27 mouse cellular contexts compared by ENCODE assay signal in the genomic region with DNA sequence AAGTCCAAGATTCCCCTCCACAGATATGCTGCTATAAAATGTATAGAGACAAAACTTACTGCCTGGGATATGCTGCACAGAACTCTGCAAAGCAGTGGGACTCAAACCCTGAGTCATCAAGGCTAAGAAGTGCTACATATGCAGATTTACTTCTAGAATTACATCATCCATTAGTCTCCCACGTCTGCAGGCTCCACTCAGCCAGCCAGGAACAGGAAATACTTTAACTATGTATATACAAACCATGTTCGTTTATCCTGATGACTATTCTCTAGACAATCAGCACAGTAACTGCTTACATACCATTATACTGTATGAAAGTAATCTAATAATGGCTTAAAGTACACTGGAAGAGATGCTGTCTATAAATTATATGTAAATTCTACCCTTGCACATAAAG. TPM values are rescaled to one million over a fixed set of nuclear protein-coding genes. Genes with fewer than 3 reads are reported as not detected.
DNase-seq lines count a peak whose midpoint lies in the region; ATAC-seq and TF ChIP-seq lines count a peak whose summit lies in the region.
"Had no signal": no experiment of that assay in that cellular context is flagged by ENCODE, and none has a peak within 500 bp of the region (broad histone marks: within the 10 kb centered on the region; RNA-seq: fewer than 3 reads in every experiment).

No protein-coding gene starts in this region.

- no peak overlapping the region for H3K4me3 ChIP-seq in lung, embryonic 16.5 days (ENCODE audit: low read length)
- H3K4me3 ChIP-seq in lung, adult 2 months (replicated peaks; ENCODE audit: extremely low read depth, low read depth, low read length): no peak overlapping the region
- no peak overlapping the region for H3K4me3 ChIP-seq in stomach, postnatal 0 days (ENCODE audit: low read depth, low read length)
- H3K4me3 ChIP-seq: embryonic facial prominence, embryonic 12.5 days; gastrocnemius, adult 2 months; hindbrain, embryonic 13.5 days; kidney, embryonic 15.5 days; midbrain, embryonic 15.5 days had no signal

- H3K36me3 ChIP-seq in lung, embryonic 16.5 days (ENCODE audit: control insufficient read depth, insufficient read depth, low read length): peaks cover 22% of the 10 kb centered on the region
- peaks cover 17% of the 10 kb centered on the region; the same call in 1 of the 2 replicates for H3K36me3 ChIP-seq in stomach, postnatal 0 days (ENCODE audit: control insufficient read depth, insufficient read depth, low read length)
- H3K36me3 ChIP-seq: midbrain, embryonic 15.5 days had no signal

- H3K27me3 ChIP-seq in lung, embryonic 16.5 days (ENCODE audit: control insufficient read depth, insufficient read depth, low read depth, low read length): no peaks in the 10 kb centered on the region
- no peaks in the 10 kb centered on the region for H3K27me3 ChIP-seq in stomach, postnatal 0 days (ENCODE audit: control insufficient read depth, insufficient read depth, low read length)
- H3K27me3 ChIP-seq: embryonic facial prominence, embryonic 12.5 days; hindbrain, embryonic 13.5 days; kidney, embryonic 15.5 days; midbrain, embryonic 15.5 days had no signal

- no peaks in the 10 kb centered on the region for H3K4me1 ChIP-seq in lung, embryonic 16.5 days (replicated peaks; ENCODE audit: control insufficient read depth, insufficient read depth, low read length)
- 0 out of 2 replicates have a peak, but pooled peaks cover 2% of the 10 kb centered on the region for H3K4me1 ChIP-seq in lung, adult 2 months (ENCODE audit: control insufficient read depth, insufficient read depth, low read length)
- H3K4me1 ChIP-seq in stomach, postnatal 0 days (replicated peaks; ENCODE audit: control insufficient read depth, insufficient read depth): no peaks in the 10 kb centered on the region
- H3K4me1 ChIP-seq: embryonic facial prominence, embryonic 12.5 days; hindbrain, embryonic 13.5 days; kidney, embryonic 15.5 days; midbrain, embryonic 15.5 days had no signal

- no peak for DNase-seq in frontal cortex, postnatal 36 days (ENCODE audit: low spot score in 2 of 2)
- no peak for DNase-seq in lung, adult 2 months
- DNase-seq in NIH3T3 (ENCODE audit: low read depth): peak; percentile 47
- no peak for DNase-seq in stomach, postnatal 0 days (ENCODE audit: low spot score)
- no peak for DNase-seq in kidney, adult 8-10 months
- DNase-seq: adrenal gland, adult 2 months; B cell, adult 2 months; cerebellum, adult 9-10 months; gastrocnemius, adult 2 months; heart, postnatal 10 days; kidney, postnatal 4 days; retina, postnatal 1 day; thymus, adult 18-20 months; thymus, postnatal 4 days had no signal

- no peak for TF ChIP-seq CTCF in lung, adult 2 months (IDR thresholded peaks at IDR 0.05; ENCODE audit: insufficient read depth, low read length)
- TF ChIP-seq CTCF in stomach, postnatal 0 days (IDR thresholded peaks at IDR 0.05; ENCODE audit: low read depth): no peak

- TF ChIP-seq POLR2A in lung, adult 2 months (IDR thresholded peaks at IDR 0.05; ENCODE audit: borderline replicate concordance, extremely low read depth, low read depth, low read length): no peak

- WGBS in lung, embryonic 16.5 days: 20% methylated on average over 2 of the region's 2 CpGs
- WGBS in lung, adult 2 months: 20% methylated on average over 2 of the region's 2 CpGs
- 18% methylated on average over 2 of the region's 2 CpGs for WGBS in stomach, postnatal 0 days

- no peak overlapping the region for H3K27ac ChIP-seq in lung, embryonic 16.5 days (ENCODE audit: low read length)
- H3K27ac ChIP-seq in stomach, postnatal 0 days (replicated peaks): no peak overlapping the region
- H3K27ac ChIP-seq: embryonic facial prominence, embryonic 12.5 days; gastrocnemius, adult 2 months; hindbrain, embryonic 13.5 days; kidney, embryonic 15.5 days; liver, embryonic 14.5 days; midbrain, embryonic 15.5 days had no signal

- H3K9me3 ChIP-seq in lung, embryonic 16.5 days (ENCODE audit: control insufficient read depth, low read length): no peaks in the 10 kb centered on the region
- H3K9me3 ChIP-seq in stomach, postnatal 0 days (ENCODE audit: control insufficient read depth, low read length): no peaks in the 10 kb centered on the region
- H3K9me3 ChIP-seq: embryonic facial prominence, embryonic 12.5 days; hindbrain, embryonic 13.5 days; kidney, embryonic 15.5 days; midbrain, embryonic 15.5 days had no signal

- no peak overlapping the region for H3K9ac ChIP-seq in lung, embryonic 16.5 days (ENCODE audit: low read length)
- no peak overlapping the region for H3K9ac ChIP-seq in stomach, postnatal 0 days (ENCODE audit: low read length)
- H3K9ac ChIP-seq: embryonic facial prominence, embryonic 12.5 days; hindbrain, embryonic 13.5 days; kidney, embryonic 15.5 days; liver, embryonic 14.5 days; midbrain, embryonic 15.5 days had no signal

- no peak overlapping the region for H3K4me2 ChIP-seq in lung, embryonic 16.5 days (ENCODE audit: low read depth, low read length)
- H3K4me2 ChIP-seq in stomach, postnatal 0 days (replicated peaks; ENCODE audit: low read depth): no peak overlapping the region
- H3K4me2 ChIP-seq: embryonic facial prominence, embryonic 12.5 days; heart, embryonic 11.5 days; hindbrain, embryonic 13.5 days; kidney, embryonic 15.5 days; midbrain, embryonic 15.5 days had no signal

- peak; percentile 91 for ATAC-seq in frontal cortex, adult (ENCODE audit: low TSS enrichment)
- ATAC-seq in lung, embryonic 16.5 days (ENCODE audit: low read depth): peak; percentile 70
- ATAC-seq in stomach, postnatal 0 days (ENCODE audit: low FRiP score, low TSS enrichment): peak; percentile 80
- ATAC-seq in megakaryocyte, adult 5-6 weeks (ENCODE audit: poor library complexity, severe bottlenecking): no peak
- ATAC-seq: forebrain, embryonic 16.5 days; inflammation-experienced regulatory T-cells, adult 6 months; midbrain, embryonic 15.5 days had no signal

- TF ChIP-seq EP300 in stomach, postnatal 0 days (optimal IDR thresholded peaks at IDR 0.05): no peak

RNA-seq across cellular contexts. Expression of a gene that starts 41.2 kb away (rescaled TPM):
- 73.0 and 85.7 TPM in 2 replicates for polyA plus RNA-seq in lung, embryonic 16.5 days (2015; fragmentation: Nextera tagmentation; extraction: Ambion mirVana)
- 7.4 and 11.6 TPM in 2 replicates for polyA plus RNA-seq in lung, adult 2 months (2012; rRNA removed)
- polyA plus RNA-seq in stomach, postnatal 0 days (2015; fragmentation: Nextera tagmentation; extraction: Ambion mirVana): 32.5 and 43.7 TPM in 2 replicates
- 38.5 and 39.7 TPM in 2 replicates for total RNA-seq in megakaryocyte, adult 5-6 weeks (2015)
- 77.6 and 92.3 TPM in 2 replicates for total RNA-seq in megakaryocyte, adult 5-6 weeks (2017)

RNA-seq across cellular contexts. Expression of a gene that starts 53.8 kb away (rescaled TPM):
- polyA plus RNA-seq in lung, embryonic 16.5 days (2015; fragmentation: Nextera tagmentation; extraction: Ambion mirVana): 0.05 and 0.20 TPM in 2 replicates
- polyA plus RNA-seq in lung, adult 2 months (2012; rRNA removed): 0.44 and 0.78 TPM in 2 replicates
- polyA plus RNA-seq in stomach, postnatal 0 days (2015; fragmentation: Nextera tagmentation; extraction: Ambion mirVana): 0.24 and 0.25 TPM in 2 replicates
- total RNA-seq in megakaryocyte, adult 5-6 weeks (2015): not detected in 2 replicates
- not detected in 2 replicates for total RNA-seq in megakaryocyte, adult 5-6 weeks (2017)
- total RNA-seq: common myeloid progenitor, adult 5-6 weeks; megakaryocyte-erythroid progenitor cell, adult 5-6 weeks had no signal
- polyA plus RNA-seq: inflammation-experienced regulatory T-cells, adult 6 months had no signal
